Mouse (Mus musculus) liver, postnatal 0 days (tissue): ENCODE results near the gene Lctl.

Experiments
- CTCF ChIP-seq: sonication (generic); IDR thresholded peaks from 2 replicates; pipeline ENCODE4 v1.5.1; 2016; ENCODE audit warnings: antibody characterized with exemption, low read depth
- EP300 ChIP-seq: IDR thresholded peaks from 2 replicates; pipeline ENCODE4 v1.6.1; 2016; ENCODE audit warnings: antibody characterized with exemption, low read depth, mild to moderate bottlenecking

GRCm38 (mm10) chr9:64131623-64132022 is 14.7 kb downstream of the Lctl start:
- TF ChIP-seq CTCF, result no peak
- TF ChIP-seq EP300, result no peak
